Mouse (Mus musculus): ENCODE results near the gene Klhl10.

Gene Klhl10

DNA sequence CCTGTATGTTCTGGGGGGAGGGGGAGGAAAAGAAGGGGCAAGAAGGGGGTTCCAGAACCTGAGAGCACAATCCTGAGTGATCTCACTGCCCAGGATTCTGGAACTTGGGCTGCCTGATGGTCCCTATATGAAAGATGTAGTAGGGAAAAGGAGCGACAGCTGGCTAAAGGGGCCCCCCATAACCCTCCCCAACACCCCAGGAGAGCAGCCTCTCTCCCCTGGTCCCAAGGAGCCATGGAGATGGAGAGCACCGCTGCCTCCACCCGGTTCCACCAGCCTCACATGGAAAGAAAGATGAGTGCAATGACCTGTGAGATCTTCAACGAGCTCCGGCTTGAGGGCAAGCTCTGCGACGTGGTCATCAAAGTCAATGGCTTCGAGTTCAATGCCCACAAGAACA, at the start of gene Klhl10, which contains the start of gene Nt5c3b:
TSS of gene Klhl10 (plus strand) at position 121 of the 400 bp plus-strand sequence.
TSS of gene Nt5c3b (minus strand) at position 12 of the 400 bp plus-strand sequence.
- DNase-seq (ENCODE audit: low read depth in 2 of 2, low spot score in 2 of 2), result no peak

DNA sequence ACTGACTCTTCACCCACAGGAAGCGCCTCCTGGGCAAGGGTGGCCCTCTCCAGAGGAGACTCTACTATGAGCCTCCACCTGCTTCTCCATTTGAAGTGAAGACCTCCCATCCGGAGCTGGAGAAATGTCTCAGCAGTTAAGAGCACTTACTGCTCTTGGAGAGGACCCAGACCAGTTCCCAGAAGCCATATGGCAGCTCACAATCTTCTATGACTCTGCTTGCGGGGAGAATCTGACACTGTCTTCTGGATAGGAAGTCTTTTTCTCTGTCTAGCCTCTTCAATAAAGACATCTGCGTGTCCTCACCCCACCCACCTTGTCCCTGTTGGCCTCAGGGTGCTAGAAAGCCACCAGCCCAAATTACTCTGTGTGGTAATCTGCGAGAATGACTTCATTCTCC, 48.8 kb upstream of the Klhl10 start:
- no peak for DNase-seq (ENCODE audit: low read depth in 2 of 2, low spot score in 2 of 2)

DNA sequence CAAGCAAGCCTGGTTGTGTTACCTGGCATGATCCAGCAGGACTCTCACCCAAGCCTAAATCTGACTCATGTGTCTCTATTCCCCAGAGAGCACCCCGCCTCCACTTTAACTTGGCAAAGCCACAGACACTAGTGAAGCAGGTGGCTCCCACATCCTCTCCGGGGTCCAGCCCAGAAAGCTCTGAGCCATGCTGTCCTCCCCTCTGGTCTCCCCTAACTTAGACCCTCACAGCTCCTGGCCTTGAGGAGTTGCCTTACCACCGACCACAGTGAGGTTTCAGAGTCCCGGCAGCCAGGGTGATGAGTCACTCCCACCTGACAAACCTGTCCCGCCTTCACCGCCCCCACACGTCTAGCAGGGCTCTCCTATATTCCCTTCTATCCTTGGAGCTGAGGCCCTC, 48.0 kb upstream of the Klhl10 start:
- no peak for DNase-seq (ENCODE audit: low read depth in 2 of 2, low spot score in 2 of 2)

DNA sequence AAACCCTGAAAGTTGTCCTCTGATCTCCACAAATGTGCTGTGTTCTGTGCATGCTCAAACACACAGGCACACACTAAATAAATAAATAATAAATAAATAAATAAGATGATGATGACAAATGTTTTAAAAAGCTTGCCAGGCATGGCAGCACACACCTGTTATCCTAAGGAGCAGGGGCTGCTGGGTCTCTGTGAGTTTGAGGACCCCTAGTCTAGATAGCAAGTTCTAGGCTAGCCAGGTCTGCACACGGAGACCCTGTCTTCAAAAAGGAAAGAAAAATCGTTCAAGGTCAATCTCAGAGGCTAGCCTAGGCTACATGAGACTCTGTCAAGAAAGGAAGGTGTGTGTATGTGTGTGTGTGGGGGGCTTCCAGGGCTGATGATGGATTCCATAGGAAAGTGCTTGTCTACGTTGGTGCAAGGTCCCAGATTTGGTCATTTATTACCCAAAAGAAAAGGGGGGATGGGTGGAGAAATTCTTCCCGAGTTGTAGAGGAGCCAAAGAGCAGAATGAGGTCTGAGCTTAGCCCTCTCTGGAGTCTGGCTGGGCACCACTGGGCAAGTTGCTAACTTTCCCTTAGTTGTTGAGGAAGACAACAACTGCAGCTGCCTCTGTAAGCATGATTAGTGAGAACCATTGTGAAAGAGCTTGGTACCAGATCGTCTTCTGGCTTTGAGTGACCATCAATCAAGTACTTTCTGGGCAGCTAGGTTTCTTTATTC, 47.2 kb upstream of the Klhl10 start:
- no peak for DNase-seq (ENCODE audit: low read depth in 2 of 2, low spot score in 2 of 2)

DNA sequence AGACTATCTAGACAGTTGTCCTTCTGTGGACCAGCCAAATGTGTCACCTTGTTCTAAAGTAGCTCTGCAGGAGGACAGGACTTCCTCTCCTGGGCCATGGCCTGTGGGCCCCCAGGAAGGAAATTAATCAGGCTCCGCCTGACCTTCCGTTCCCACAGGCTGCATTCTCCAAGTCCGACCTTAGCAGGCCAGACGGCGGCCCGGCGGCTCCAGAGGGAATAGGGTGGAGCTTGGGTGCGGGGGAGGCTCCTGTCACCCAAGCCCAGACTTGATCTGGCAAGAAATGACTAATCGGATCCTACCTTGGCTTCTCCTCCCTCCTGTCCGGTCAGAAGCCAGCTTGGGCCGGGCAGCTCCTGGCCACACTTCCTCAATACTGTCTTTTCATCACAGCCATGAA, 46.5 kb upstream of the Klhl10 start:
- no peak for DNase-seq (ENCODE audit: low read depth in 2 of 2, low spot score in 2 of 2)

DNA sequence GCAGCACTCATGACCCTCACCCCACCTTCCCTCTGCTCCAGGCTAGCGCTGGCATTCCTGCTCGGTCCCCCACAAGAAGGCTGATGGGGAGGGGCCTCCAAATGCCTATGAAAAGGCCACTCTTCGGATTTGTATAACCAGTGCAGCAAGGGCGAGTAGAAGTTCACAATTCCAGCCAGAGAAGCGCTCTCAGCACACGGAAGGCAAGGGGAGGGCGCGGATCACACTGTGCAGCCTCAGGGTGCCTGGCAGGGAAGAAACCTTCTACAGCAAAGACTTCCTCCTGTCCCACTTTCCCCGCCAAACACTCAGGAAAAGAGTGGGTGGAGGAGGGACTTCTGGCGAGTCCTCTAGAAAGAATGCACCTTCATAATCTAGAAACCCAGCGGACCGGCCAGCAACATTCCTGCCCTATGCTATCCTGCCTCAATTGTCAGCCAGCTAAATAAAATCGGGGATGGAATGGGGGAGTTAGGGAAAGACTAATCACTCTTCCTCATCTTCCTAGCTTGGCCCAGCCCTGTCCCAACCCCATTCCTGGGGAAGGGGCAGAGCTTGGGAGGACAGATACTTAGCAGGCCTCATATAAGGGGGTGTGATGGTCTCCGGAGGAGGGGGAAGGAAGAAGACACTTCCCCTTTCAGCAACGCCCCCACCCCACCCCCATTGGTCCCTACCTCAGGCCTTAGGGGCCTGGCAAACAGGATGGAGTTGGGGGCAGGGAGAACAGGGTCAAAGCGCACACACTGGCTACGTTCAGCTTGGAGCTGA, 45.7 kb upstream of the Klhl10 start:
- DNase-seq (ENCODE audit: low read depth in 2 of 2, low spot score in 2 of 2), result no peak

DNA sequence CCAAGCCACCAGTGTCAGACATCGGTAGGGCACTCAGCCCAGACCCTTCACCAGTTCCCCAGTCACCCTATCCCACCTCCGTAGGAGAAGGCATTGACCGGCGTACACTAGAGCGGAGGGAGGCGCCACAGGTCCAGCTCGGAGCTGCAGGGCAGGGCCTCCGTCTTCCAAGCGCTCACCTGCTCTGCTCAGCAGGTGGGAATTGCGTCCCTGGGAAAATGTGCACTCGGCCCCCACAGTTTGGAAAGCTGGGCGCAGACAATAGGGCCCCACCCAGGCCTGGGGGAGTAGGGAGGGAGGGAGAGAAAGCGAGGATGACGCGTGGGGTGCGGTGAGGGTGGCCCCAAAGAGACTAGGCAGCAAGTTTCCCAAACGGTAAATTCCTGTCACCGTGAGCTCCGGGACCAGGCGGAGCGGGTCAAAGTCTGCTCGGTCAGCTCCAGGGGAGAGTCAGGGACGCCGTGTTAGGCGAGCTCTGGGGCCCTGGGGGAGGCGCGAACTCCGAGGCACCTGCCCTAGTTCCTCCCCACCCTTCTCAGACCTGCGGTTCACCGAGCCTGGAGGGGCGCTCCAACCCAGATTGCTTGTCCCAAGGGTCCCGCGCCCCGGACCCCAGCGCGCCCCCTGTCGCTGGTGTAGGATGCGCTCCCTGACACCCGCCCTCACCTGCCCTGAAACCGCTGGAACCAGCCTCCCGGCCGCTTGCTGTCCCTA, 44.7 kb upstream of the Klhl10 start:
- DNase-seq (ENCODE audit: low read depth in 2 of 2, low spot score in 2 of 2), result peak in 1 of 2 experiments; percentile 22

DNA sequence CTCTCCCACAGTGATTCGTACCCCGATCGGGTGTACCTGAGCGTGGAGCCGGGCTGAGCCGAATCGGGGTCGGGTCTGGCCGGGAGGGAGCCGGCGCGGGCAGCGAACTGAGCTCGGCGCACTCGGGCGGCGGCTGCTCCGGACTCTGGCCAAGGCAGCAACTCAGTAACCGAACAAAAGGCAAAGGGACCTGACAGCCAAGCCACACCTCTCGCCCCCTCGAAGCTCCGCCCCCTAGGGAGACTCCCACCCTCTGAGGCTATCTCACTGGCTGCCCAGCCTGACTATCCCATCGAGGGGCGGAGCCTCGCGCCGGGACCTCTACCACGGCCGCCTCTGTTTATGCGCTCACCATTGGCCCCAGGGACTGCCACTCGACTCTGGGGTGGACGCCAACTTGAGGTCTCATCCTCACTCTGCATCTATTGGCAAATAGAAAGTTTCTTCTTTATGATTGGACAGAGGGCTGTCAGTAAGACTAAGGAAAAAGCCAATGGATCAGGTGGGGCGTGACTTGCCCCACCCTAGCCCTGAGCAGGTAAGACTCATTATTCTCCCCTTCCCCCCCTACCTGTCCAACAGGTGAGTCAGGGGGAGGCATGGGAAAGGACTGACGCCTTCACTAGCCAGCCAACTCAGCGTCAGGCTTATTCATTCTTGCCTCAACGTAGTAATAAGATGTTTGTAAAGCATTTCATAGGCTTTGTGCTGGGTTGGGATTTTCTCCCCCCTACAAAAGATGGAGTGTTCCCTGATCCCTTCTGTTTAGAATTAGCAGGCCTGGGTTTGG, 43.9 kb upstream of the Klhl10 start, which contains the start of gene Jup:
TSS of gene Jup (minus strand) at position 164 of the 790 bp plus-strand sequence.
- DNase-seq (ENCODE audit: low read depth in 2 of 2, low spot score in 2 of 2), result peak; percentile 76 to 86

DNA sequence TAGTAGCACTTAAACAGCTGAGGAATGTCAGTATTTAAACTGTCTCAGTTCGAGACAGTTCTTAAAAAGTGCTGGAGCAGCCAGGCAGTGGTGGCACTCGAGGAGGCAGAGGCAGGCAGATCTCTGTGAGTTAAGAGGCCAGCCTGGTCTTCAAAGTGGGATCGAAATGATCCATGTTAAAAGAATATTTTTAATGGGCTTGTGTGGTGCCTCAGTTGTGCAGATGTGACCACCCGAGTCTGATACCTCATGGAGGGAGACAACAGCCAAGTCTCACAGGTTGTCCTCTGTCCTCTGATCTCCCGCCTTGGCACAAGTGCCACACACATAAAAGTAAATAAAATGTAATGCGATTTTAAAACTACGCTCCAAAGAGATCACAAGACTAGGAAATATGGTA, 43.2 kb upstream of the Klhl10 start:
- no peak for DNase-seq (ENCODE audit: low read depth in 2 of 2, low spot score in 2 of 2)

DNA sequence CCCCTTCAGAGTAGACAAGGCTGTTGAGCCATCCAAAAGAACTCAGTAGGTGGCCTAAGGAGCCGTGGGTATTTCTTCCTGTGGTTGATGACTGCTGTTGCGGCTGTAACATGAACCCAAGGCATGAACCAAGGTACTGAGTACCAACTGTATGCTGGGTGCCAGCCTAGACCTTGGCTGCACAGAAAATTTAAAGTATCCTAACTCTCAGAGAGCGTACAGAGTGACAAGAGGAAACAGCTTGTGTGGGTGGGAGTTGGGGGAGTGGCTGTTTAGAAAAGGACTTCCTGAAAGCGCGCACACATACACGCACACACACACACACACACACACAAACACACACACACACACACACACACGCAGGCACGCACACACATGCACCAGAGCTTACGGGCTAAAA, 42.4 kb upstream of the Klhl10 start:
- DNase-seq (ENCODE audit: low read depth in 2 of 2, low spot score in 2 of 2), result no peak

DNA sequence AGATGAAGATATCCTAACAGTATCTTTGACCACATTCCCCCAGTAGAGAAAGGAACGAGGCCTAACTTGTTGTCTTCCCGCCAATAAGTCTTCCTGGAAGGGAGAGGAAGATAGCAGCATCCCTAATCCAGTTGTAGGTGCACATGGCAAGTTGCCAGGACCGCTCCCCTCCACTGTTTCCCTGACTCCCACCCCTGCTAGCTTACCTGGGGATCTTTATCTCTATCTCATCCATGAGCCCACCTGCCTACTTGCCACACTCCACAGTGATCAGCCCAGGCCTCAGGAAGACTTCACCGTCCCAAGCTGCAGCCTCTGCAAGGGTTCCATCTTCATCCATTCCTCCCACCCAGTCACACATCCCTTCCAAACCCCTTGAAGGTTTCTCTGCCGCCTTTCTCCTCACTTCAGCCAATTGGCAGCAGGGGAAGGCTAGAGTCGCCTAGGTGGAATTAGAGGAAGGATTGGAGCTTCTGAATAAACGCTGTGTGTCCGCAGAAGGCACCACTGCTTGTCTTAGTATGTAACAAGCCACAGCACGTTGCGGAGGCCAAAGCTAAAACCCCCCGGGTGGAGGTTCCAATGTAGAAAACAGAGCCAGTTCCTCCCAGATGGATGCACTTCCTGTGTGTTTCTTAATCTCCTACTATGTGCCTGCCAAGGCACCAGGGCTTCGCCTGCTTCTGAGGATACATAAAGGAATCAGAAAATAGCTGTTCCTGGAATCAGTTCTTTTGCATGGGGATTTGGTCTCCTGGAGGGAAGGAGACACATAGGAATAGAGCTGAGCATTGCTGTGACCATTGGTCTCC, 41.8 kb upstream of the Klhl10 start:
- no peak for DNase-seq (ENCODE audit: low read depth in 2 of 2, low spot score in 2 of 2)

DNA sequence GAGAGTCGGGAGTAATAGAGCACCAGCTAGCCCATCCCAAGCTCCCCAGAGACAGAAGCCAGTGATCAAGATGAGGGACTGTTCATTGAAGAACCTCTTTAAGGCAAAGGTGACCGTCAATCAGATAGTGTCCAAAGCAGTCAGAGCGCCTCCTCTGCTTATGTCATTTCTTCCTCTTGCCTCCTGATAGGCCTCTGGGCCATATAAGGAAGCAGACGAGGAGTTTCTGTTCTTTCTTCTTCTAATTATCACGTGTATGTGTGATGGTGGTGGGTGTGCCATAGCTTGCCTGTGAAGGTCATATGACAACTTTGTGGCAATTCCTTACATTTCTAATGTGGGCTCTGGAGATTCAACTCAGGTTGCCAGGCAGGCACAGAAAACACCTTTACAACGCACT, 40.9 kb upstream of the Klhl10 start:
- no peak for DNase-seq (ENCODE audit: low read depth in 2 of 2, low spot score in 2 of 2)

DNA sequence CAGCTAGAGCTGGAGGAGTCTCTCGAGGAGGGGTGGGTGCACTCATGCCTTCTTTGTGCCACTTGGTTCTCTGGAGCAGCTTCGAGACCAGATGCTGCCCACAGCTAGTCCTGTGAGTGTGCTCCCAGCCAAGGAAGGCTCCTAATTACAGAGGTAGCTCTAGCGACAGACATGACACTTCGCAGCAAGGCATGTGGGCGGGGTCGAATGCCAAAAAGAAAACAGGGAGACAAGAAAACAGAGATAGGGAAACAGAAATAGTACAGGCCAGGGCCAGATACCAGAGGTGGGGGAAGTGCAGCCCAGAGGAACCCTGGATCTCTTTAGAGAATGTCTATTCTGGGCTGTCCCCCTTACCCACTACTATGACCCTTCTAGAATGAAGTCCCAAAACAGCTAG, 39.5 kb upstream of the Klhl10 start:
- no peak for DNase-seq (ENCODE audit: low read depth in 2 of 2, low spot score in 2 of 2)

DNA sequence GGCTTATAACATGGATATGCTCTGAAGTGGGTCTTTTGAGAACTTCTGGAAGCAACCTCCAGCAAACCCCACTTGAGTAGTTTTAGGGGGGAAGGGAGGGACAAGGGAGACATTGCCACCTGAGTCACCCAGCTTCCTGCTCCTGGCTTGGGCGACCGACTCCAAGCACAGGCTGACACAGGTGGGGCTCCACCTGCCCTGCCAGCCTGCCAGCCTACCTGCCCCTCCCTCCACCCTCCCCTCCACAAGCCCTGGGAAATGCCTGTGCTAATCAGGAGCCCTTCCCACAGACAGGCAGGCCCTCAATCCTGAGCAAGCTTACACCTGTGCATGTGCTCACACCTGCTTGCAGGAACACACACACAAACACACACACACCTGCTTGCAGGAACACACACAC, 39.0 kb upstream of the Klhl10 start:
- DNase-seq (ENCODE audit: low read depth in 2 of 2, low spot score in 2 of 2), result no peak

DNA sequence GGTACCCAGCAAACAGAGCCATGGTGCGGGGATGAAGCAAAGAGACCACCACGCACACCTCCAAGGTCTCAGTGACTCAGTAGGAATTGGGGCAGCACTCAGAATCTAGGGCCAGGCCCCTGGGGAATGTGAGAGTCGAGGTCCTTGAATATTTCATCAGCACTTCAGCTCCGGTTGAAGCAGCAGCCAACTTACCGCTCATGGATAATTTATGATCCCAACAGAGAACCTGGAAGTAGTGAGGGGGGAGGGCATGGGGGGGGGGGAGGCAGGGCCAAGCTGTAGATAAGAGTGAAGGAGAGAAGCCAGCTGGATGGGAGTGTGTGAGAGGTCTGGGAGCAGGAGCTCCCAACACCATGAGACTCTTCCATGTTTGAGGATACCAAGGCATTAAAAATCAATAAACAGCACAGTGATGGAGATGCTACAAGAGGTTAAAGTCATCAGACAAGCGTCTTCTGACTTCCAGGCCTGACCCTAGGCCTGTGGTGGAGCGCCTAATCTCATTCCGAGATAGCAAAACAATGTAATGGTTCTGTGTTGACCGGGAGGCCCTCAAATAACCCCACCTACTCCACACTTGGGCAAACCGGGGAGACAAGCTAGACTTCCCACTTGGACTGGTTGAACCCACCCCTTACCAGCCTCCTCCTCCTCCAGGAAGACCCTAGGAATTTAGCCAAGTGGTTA, 38.1 kb upstream of the Klhl10 start:
- no peak for DNase-seq (ENCODE audit: low read depth in 2 of 2, low spot score in 2 of 2)

DNA sequence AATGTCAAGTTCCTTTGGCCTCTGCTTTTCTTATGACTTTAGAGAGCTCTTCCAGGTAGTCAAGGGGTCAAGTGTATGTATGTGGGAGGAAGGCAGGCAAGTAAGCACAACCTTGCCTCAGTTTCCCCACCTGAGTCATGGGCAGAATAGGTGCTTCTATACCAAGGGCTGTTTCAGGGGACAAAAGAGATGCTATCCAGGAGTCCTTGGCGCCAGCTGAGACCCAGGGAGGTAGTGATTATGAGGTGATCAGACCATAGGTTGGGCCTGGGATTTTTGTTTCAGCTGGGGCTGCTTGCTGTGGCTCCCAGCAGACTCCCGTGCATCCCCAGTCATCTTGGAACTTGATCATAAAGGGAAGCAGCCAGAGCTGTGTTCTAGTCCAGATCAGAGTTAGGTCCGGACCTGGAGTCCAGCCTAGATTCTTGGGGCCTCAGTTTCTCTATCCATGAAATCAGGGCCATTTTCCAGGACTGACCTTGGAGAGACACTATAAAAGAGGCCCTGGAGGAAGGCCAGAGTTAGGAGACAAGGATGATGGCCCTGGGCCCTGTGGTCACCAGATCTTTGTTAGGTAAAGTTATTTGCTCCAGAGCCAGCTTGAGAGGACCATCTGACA, 37.2 kb upstream of the Klhl10 start:
- DNase-seq (ENCODE audit: low read depth in 2 of 2, low spot score in 2 of 2), result no peak

DNA sequence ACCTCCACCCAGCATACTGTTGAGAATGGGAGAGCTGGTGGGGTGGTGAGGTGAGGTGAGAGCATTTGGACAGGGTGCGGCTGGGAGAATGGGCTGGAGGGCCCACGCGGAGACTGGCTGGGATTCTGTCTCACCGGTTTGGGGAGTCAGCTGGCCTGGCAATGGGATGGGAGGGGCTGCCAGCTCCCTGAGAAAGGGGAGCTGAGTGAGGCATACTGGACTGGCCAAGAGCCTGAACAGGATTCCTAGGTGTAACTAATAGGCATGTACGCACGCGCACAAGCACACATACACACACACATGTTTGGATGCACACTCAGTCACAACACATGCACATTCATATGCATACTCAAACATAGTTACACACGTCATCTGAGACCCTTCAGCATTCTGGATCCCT, 35.4 kb upstream of the Klhl10 start:
- no peak for DNase-seq (ENCODE audit: low read depth in 2 of 2, low spot score in 2 of 2)

DNA sequence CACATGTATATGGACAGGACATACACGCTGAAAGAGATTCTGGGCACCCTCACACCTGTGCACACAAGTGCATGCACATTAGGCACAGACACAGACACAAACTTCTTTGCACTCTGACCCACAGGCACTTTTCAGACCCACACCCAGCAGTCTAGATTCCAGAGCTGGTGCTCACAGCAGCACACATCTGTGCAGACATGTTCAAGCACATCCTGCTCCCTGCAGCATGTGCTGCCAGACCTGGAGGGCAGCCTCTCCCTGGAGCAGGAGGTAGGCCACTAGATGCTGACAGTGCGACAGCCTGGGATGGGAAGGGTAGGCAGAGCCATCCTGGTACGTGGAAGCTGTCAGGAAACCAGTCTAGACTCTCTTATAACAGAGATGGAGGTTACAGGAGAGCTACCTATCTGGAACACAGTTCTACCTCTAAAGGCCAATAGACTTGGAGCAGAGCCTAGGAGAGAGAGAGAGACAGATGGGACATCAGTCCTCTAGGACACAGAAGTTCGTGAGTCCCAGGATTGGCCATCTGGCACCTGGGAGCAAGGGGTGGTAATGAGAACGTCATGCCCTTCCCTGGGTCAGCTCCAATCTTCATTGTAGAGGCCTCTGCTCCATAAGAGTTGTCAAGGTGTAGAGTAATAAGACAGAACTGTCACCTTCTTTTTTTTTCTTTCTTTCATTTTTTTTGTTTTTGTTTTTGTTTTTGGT, 34.6 kb upstream of the Klhl10 start:
- no peak for DNase-seq (ENCODE audit: low read depth in 2 of 2, low spot score in 2 of 2)
